Mouse (Mus musculus) G1E (cell line): ENCODE data around the gene Dscam.

Source experiments
- CTCF ChIP-seq: IDR thresholded peaks from 2 replicates; pipeline ENCODE4 v1.5.1; 2012; ENCODE audit warnings: low read depth, low read length, inconsistent platforms, mixed read lengths
- GATA1 ChIP-seq: IDR thresholded peaks from 2 replicates; pipeline ENCODE4 v1.6.1; 2012; ENCODE audit warnings: borderline replicate concordance, low read length, inconsistent platforms, mixed read lengths
- GATA2 ChIP-seq: IDR thresholded peaks from 2 replicates; pipeline ENCODE4 v1.6.1; 2012; ENCODE audit warnings: low read depth, low read length, inconsistent platforms, borderline replicate concordance
- POLR2AphosphoS5 ChIP-seq: IDR thresholded peaks from 2 replicates; pipeline ENCODE4 v1.6.1; 2012; ENCODE audit warnings: low read depth, low read length, inconsistent platforms; ENCODE audit not compliant: insufficient replicate concordance
- TAL1 ChIP-seq: conservative IDR thresholded peaks from 2 replicates; pipeline ENCODE4 v1.6.1; 2012; ENCODE audit warnings: low read depth, low read length, inconsistent platforms, mixed read lengths

DNA sequence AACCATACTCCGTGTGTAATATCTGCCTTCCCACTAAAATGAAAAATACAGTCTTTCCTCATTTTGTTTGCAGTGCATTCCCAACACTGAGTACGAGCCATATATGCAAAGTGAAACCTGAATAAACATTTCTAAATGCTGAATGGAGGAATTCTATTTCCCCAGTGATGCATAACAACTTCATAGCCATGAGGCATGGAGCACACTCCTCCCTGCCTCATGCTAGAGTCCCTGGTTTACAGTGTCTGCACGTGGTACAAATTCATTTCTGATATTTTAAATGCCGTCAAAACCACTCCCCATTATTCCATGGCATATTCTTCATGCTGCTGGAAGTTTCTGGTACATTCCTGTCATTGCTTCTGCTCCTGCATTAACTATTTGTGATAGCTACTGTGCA is 552.8 kb downstream of the Dscam start:
- TF ChIP-seq GATA1 (no peak), CTCF (no peak), TAL1 (no peak), POLR2AphosphoS5 (no peak), GATA2 (no peak)
